Mouse (Mus musculus) left cerebral cortex, postnatal 4 days (tissue): ENCODE data around the gene Nucb1. TPM values are rescaled to one million over a fixed set of nuclear protein-coding genes. Genes with fewer than 3 reads are reported as not detected.

Experiments
- DNase-seq: peaks from one replicate; pipeline ENCODE4 v3.0.0-alpha.2; 2022
- intact Hi-C: fragments of 180-260 bp; cut with DNase I; formaldehyde crosslinking; loops from one replicate; pipeline ENCODE4 v1.15.1; 2025
- microRNA-seq: library from miRNA; unstranded; fragments of <30 nt; microRNA quantifications from one replicate; pipeline ENCODE4 v1.2.0, GENCODE M21; 2022
- total RNA-seq, 2 experiments: library from RNA; stranded (reverse); gene quantifications; 2 replicates each; pipeline ENCODE4 v1.2.3; 2021

The Nucb1 gene
- total RNA-seq, 2 experiments from 2014 or later = 110 to 116 TPM

- DNase-seq = no peak
Observed at GRCm38 (mm10) chr7:45443526-45444420, 66.4 kb downstream of the Nucb1 start.

More at GRCm38 (mm10) chr7:45443526-45444420, 66.4 kb downstream of the Nucb1 start:
- intact Hi-C loops = no loop called here

Small RNA genes within 50 kb of the gene (microRNA-seq; reads per million reads assigned to microRNA genes)
- not detected for gene Gm22133

Other genes with a start within 250 kb of the Nucb1 start
- not detected for gene Slc6a21, start 232.9 kb downstream of the Nucb1 start, total RNA-seq
- gene Trpm4, start 176.6 kb downstream of the Nucb1 start, total RNA-seq = 10 to 100 TPM; 32.1 to 33.8 TPM
- gene Hrc, start 175.1 kb downstream of the Nucb1 start, total RNA-seq = under 1 TPM; 0.36 to 0.38 TPM
- 100 to 1,000 TPM; 106 to 108 TPM for gene Ppfia3, start 143.4 kb downstream of the Nucb1 start, total RNA-seq
- gene Lin7b, start 139.8 kb downstream of the Nucb1 start, total RNA-seq = 10 to 100 TPM; 60.4 to 68.3 TPM
- 100 to 1,000 TPM; 453 to 460 TPM for gene Snrnp70, start 114.7 kb downstream of the Nucb1 start, total RNA-seq
- gene Kcna7, start 104.8 kb downstream of the Nucb1 start, total RNA-seq = under 1 TPM in 1 of 2 experiments, not detected in 1; 0.16 TPM
- under 1 TPM in 1 of 2 experiments, not detected in 1; 0.30 TPM for gene Ntf5, start 96.7 kb downstream of the Nucb1 start, total RNA-seq
- gene Lhb, start 89.6 kb downstream of the Nucb1 start, total RNA-seq = not detected
- 10 to 100 TPM; 17.8 to 18.7 TPM for gene Gys1, start 75.6 kb downstream of the Nucb1 start, total RNA-seq
- 10 to 100 TPM; 54.2 to 60.3 TPM for gene Ruvbl2, start 72.3 kb downstream of the Nucb1 start, total RNA-seq
- 100 to 1,000 TPM; 708 to 725 TPM for gene Ftl1, start 50.5 kb downstream of the Nucb1 start, total RNA-seq
- 100 to 1,000 TPM; 116 to 119 TPM for gene Bax, start 43.5 kb downstream of the Nucb1 start, total RNA-seq
- gene Tulp2, start 28.5 kb downstream of the Nucb1 start, total RNA-seq = under 1 TPM; 0.22 to 0.24 TPM
- gene Gm45808, start 23.6 kb downstream of the Nucb1 start, total RNA-seq = not detected
- 1 to 10 TPM; 2.6 to 3.2 TPM for gene Dhdh, start 21.6 kb downstream of the Nucb1 start, total RNA-seq
- 10 to 100 TPM; 19.0 to 24.6 TPM for gene Ppp1r15a, start 15.9 kb upstream of the Nucb1 start, total RNA-seq
- 1 to 10 TPM in 1 of 2 experiments, under 1 TPM in 1; 0.90 to 2.7 TPM for gene Plekha4, start 15.9 kb upstream of the Nucb1 start, total RNA-seq
- not detected for gene Hsd17b14, start 44.5 kb upstream of the Nucb1 start, total RNA-seq
- gene Bcat2, start 59.7 kb upstream of the Nucb1 start, total RNA-seq = 10 to 100 TPM; 22.9 to 25.3 TPM
- gene Fgf21, start 105.1 kb upstream of the Nucb1 start, total RNA-seq = not detected
- under 1 TPM in 1 of 2 experiments, not detected in 1; 0.14 TPM for gene Fut1, start 106.9 kb upstream of the Nucb1 start, total RNA-seq
- under 1 TPM in 1 of 2 experiments, not detected in 1; 0.20 TPM for gene Izumo1, start 111.4 kb upstream of the Nucb1 start, total RNA-seq
- 10 to 100 TPM; 23.5 to 25.1 TPM for gene Rasip1, start 117.1 kb upstream of the Nucb1 start, total RNA-seq
- 1 to 10 TPM; 1.7 to 2.6 TPM for gene Mamstr, start 129.6 kb upstream of the Nucb1 start, total RNA-seq
- gene Fut2, start 156.0 kb upstream of the Nucb1 start, total RNA-seq = not detected
- under 1 TPM in 1 of 2 experiments, not detected in 1; 0.34 TPM for gene Ntn5, start 173.6 kb upstream of the Nucb1 start, total RNA-seq
- gene Sec1, start 184.0 kb upstream of the Nucb1 start, total RNA-seq = under 1 TPM; 0.18 to 0.20 TPM
- 100 to 1,000 TPM; 136 to 144 TPM for gene Car11, start 189.4 kb upstream of the Nucb1 start, total RNA-seq
- gene Dbp, start 194.7 kb upstream of the Nucb1 start, total RNA-seq = 10 to 100 TPM; 19.1 to 22.2 TPM
- gene Rpl18, start 205.1 kb upstream of the Nucb1 start, total RNA-seq = 100 to 1,000 TPM; 640 to 672 TPM
- gene Sphk2, start 207.6 kb upstream of the Nucb1 start, total RNA-seq = 10 to 100 TPM; 23.6 to 24.6 TPM
- gene Fam83e, start 210.8 kb upstream of the Nucb1 start, total RNA-seq = 1 to 10 TPM in 1 of 2 experiments, under 1 TPM in 1; 0.62 to 1.1 TPM
- not detected for gene Spaca4, start 215.4 kb upstream of the Nucb1 start, total RNA-seq